Mouse (Mus musculus) cortical plate, adult 2 months (tissue): ENCODE measurements around the gene Man1c1. TPM values are rescaled to one million over a fixed set of nuclear protein-coding genes. Genes with fewer than 3 reads are reported as not detected.
A peak's percentile ranks its signal among the peaks of the same experiment; 100 is the strongest.

Source experiments
- H3K27ac ChIP-seq: fragments of 200-500 bp; 2 replicates; pipeline ENCODE4 v1.5.1; 2012; ENCODE audit warnings: low read length, control low read depth, inconsistent platforms; ENCODE audit not compliant: insufficient read depth
- H3K4me1 ChIP-seq: fragments of 200-500 bp; 2 replicates; pipeline ENCODE4 v1.6.1; 2011; ENCODE audit warnings: low read length; ENCODE audit not compliant: control insufficient read depth, insufficient read depth
- H3K4me3 ChIP-seq: fragments of 200-500 bp; 2 replicates; pipeline ENCODE4 v1.5.1; 2011; ENCODE audit warnings: mild to moderate bottlenecking, low read length, control low read depth; ENCODE audit not compliant: insufficient read depth
- CTCF ChIP-seq: fragments of 200-500 bp; IDR thresholded peaks from 2 replicates; pipeline ENCODE4 v1.5.1; 2011; ENCODE audit warnings: mild to moderate bottlenecking, control low read depth, low read length; ENCODE audit not compliant: insufficient read depth; ENCODE audit errors: extremely low read depth
- POLR2A ChIP-seq: fragments of 200-500 bp; IDR thresholded peaks from 2 replicates; pipeline ENCODE4 v1.6.1; 2011; ENCODE audit warnings: mild to moderate bottlenecking, low read length, control low read depth; ENCODE audit not compliant: insufficient read depth; ENCODE audit errors: extremely low read depth
- polyA plus RNA-seq: library from polyadenylated mRNA; depleted of rRNA; stranded (reverse); fragments of >200 nt; gene quantifications from 2 replicates; pipeline ENCODE4 v1.2.3, GENCODE M21; 2012

Gene Man1c1
- polyA plus RNA-seq, 1 experiment = 20.5 TPM

GRCm38 (mm10) chr4:134743881-134744633 lies 40.0 kb upstream of the Man1c1 start:
- TF ChIP-seq POLR2A (no peak), CTCF (no peak)
- H3K4me3 ChIP-seq = no peak overlapping the region
- H3K4me1 ChIP-seq = peaks cover 8% of the 10 kb centered on the region
- H3K27ac ChIP-seq = peak overlapping the region; percentile 10; the same call in 1 of the 2 replicates

- no peak overlapping the region for H3K27ac ChIP-seq
- TF ChIP-seq POLR2A (no peak), CTCF (no peak)
- H3K4me1 ChIP-seq = peaks cover 9% of the 10 kb centered on the region
- no peak overlapping the region for H3K4me3 ChIP-seq
Measured at GRCm38 (mm10) chr4:134741949-134742348, 37.9 kb upstream of the Man1c1 start.

- TF ChIP-seq POLR2A (no peak), CTCF (no peak)
- peaks cover 9% of the 10 kb centered on the region for H3K4me1 ChIP-seq
- no peak overlapping the region for H3K4me3 ChIP-seq
- H3K27ac ChIP-seq = no peak overlapping the region
Measured at GRCm38 (mm10) chr4:134740186-134740585, 36.1 kb upstream of the Man1c1 start.

GRCm38 (mm10) chr4:134739530-134739929 lies 35.4 kb upstream of the Man1c1 start:
- no peak for TF ChIP-seq POLR2A
- no peak for TF ChIP-seq CTCF
- Histone ChIP-seq H3K4me1 (peaks cover 9% of the 10 kb centered on the region), H3K27ac (no peak overlapping the region), H3K4me3 (no peak overlapping the region)

- H3K4me3 ChIP-seq = no peak overlapping the region
- TF ChIP-seq POLR2A (no peak), CTCF (no peak)
- 0 out of 2 replicates have a peak overlapping the region, but pooled peaks have one; percentile 6 for H3K27ac ChIP-seq
- peaks cover 7% of the 10 kb centered on the region for H3K4me1 ChIP-seq
Measured at GRCm38 (mm10) chr4:134737365-134737910, 33.3 kb upstream of the Man1c1 start.

GRCm38 (mm10) chr4:134736147-134736546 lies 32.1 kb upstream of the Man1c1 start:
- TF ChIP-seq POLR2A (0 out of 2 replicates have a peak, but pooled peaks have one; percentile 24), CTCF (no peak)
- H3K27ac ChIP-seq = peak overlapping the region; percentile 38; the same call in 1 of the 2 replicates
- peaks cover 7% of the 10 kb centered on the region for H3K4me1 ChIP-seq
- H3K4me3 ChIP-seq = no peak overlapping the region

- no peak for TF ChIP-seq CTCF
- no peak for TF ChIP-seq POLR2A
- Histone ChIP-seq H3K27ac (peak overlapping the region; percentile 36; the same call in 1 of the 2 replicates), H3K4me3 (no peak overlapping the region), H3K4me1 (peaks cover 7% of the 10 kb centered on the region)
Measured at GRCm38 (mm10) chr4:134734629-134735081, 30.6 kb upstream of the Man1c1 start.

- no peak overlapping the region for H3K4me3 ChIP-seq
- H3K4me1 ChIP-seq = peaks cover 7% of the 10 kb centered on the region
- no peak for TF ChIP-seq POLR2A
- H3K27ac ChIP-seq = peak overlapping the region; percentile 36; the same call in 1 of the 2 replicates
Measured at GRCm38 (mm10) chr4:134734038-134734628, 30.0 kb upstream of the Man1c1 start.

GRCm38 (mm10) chr4:134733371-134733770 lies 29.3 kb upstream of the Man1c1 start:
- peaks cover 7% of the 10 kb centered on the region for H3K4me1 ChIP-seq
- TF ChIP-seq CTCF = no peak
- TF ChIP-seq POLR2A = no peak
- no peak overlapping the region for H3K4me3 ChIP-seq
- no peak overlapping the region for H3K27ac ChIP-seq

GRCm38 (mm10) chr4:134730106-134730505 lies 26.0 kb upstream of the Man1c1 start:
- H3K4me1 ChIP-seq = peaks cover 2% of the 10 kb centered on the region; the same call in 1 of the 2 replicates
- no peak for TF ChIP-seq POLR2A
- no peak overlapping the region for H3K27ac ChIP-seq
- no peak overlapping the region for H3K4me3 ChIP-seq
